Mouse (Mus musculus) cortical plate, adult 2 months (tissue): ENCODE results near the gene Stip1. TPM values are rescaled to one million over a fixed set of nuclear protein-coding genes. Genes with fewer than 3 reads are reported as not detected.

ENCODE experiments used
- H3K27ac ChIP-seq: fragments of 200-500 bp; 2 replicates; pipeline ENCODE4 v1.5.1; 2012; ENCODE audit warnings: low read length, control low read depth, inconsistent platforms; ENCODE audit not compliant: insufficient read depth
- H3K4me1 ChIP-seq: fragments of 200-500 bp; 2 replicates; pipeline ENCODE4 v1.6.1; 2011; ENCODE audit warnings: low read length; ENCODE audit not compliant: control insufficient read depth, insufficient read depth
- H3K4me3 ChIP-seq: fragments of 200-500 bp; 2 replicates; pipeline ENCODE4 v1.5.1; 2011; ENCODE audit warnings: mild to moderate bottlenecking, low read length, control low read depth; ENCODE audit not compliant: insufficient read depth
- CTCF ChIP-seq: fragments of 200-500 bp; IDR thresholded peaks from 2 replicates; pipeline ENCODE4 v1.5.1; 2011; ENCODE audit warnings: mild to moderate bottlenecking, control low read depth, low read length; ENCODE audit not compliant: insufficient read depth; ENCODE audit errors: extremely low read depth
- POLR2A ChIP-seq: fragments of 200-500 bp; IDR thresholded peaks from 2 replicates; pipeline ENCODE4 v1.6.1; 2011; ENCODE audit warnings: mild to moderate bottlenecking, low read length, control low read depth; ENCODE audit not compliant: insufficient read depth; ENCODE audit errors: extremely low read depth
- polyA plus RNA-seq: library from polyadenylated mRNA; depleted of rRNA; stranded (reverse); fragments of >200 nt; gene quantifications from 2 replicates; pipeline ENCODE4 v1.2.3, GENCODE M21; 2012; rRNA removed

The Stip1 gene
- polyA plus RNA-seq, 1 experiment = 140 TPM

DNA sequence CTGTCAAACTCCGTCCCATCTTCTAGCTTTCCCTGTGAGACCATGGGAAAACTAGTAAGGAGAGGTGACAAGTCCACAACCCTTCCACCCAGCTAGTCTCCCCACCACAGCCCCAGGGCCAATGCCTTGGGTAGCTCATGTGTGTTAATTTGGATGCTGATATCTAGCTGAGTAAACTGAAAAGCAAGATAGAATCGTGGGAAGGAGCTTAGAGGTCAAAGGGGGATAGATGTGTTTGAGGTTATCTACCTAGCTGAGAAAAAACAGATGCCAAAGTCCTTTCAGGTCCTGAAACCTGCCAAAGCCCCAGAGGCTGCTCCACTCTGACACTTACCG lies 61.2 kb downstream of the Stip1 start:
- H3K4me3 ChIP-seq = peak overlapping the region; percentile 65

DNA sequence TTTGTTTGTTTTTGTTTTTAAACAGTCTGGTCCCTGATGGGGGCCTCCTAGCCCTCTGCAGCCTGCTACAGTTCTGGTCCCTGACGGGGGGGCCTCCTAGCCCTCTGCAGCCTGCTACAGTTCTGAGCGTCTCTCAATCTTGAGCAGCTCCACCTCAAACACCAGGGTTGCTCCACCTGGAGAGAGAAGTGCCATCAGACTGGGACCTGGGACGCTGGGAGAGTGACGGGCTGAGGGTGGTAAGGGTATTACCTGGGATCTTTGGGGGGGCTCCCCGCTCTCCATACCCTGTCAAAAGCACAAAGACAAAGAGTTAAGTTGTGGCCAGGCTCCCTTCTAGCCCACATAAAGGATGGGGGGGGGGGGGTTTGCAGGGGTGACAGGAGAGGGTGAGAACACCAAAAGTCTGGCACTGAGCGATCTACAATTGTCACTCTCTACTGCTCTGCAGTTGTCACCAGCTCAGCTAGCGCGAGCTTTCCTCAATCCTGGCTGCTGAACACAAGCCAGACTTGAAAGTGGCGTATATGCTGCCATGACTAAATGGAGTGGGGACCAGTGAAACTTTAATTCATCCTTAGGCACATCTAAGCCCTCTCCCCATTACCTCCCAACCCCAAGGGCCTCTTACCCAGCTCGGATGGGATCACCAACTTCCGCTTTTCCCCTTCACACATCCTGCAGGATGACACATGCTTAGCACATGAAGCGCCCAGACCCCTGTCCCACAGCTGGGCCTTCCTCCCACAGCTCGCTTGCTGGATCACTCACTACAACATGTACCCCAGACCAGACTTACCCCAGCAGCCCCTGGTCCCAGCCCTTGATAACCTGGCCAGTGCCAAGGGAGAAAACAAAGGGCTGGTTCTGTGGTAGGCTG lies 61.8 kb downstream of the Stip1 start:
- Histone ChIP-seq H3K4me1 (peaks cover 5% of the 10 kb centered on the region; the same call in 1 of the 2 replicates), H3K4me3 (peak overlapping the region; percentile 65), H3K27ac (no peak overlapping the region)
- TF ChIP-seq CTCF (no peak), POLR2A (no peak)

More for the DNA sequence above, 61.2 kb downstream of the Stip1 start:
- H3K27ac ChIP-seq = no peak overlapping the region
- peaks cover 5% of the 10 kb centered on the region; the same call in 1 of the 2 replicates for H3K4me1 ChIP-seq
- TF ChIP-seq POLR2A (no peak), CTCF (no peak)

DNA sequence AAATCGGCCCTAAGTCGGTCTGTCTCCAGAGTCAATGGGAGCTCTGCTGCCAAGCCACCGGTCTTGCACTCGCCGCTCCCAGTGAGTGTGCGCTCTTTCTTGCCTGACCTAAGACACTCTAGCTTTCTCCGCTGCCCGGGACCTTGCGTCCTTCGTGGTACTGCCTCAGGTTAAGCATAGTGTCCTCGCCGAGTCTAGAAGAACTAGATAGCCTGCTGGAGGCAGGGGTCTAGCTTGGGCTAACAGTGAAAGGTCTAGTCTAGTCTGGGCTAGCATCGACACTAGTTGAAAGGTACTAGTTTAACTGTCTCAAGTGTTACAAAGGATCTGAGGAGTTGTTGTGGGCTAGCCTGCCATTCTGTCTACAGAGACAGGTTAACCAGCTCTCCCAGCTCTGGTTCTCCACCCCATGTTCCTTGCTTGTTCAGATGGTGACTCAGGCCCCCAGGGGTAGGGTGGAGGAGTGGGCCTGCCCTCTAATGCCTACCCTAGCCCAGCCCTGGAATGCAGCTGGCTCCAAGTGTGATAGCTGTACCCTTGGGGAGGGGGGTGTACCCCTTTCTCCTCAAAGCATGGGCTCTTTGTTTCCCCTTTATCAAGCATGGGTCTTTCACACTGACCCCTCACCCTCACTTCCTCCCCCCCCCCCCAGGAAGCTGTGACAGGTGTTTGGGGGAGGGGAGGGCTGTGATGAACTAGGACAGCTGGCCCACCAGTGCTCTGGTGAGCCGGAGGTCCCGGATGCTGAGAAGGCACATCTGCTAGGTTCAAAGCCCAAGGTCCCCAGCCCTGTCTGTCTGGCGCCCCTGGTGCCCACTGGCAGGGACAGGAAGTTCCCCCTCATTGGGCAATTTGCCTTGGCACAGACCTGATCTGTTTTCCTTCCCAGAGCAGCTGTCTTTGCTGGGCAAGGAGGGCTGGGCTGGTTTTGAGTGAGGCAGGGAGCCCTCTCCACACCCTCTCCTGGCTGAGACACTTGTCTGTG lies 63.9 kb downstream of the Stip1 start, which contains the start of gene Plcb3:
Plcb3 (minus strand) TSS at position 934 of the 985 bp plus-strand sequence.
- Histone ChIP-seq H3K4me3 (peak within 1 kb of the TSS; percentile 48), H3K27ac (no peak within 1 kb of the TSS)
- 0 out of 2 replicates have a peak, but pooled peaks have one; percentile 5 for TF ChIP-seq POLR2A
- TF ChIP-seq CTCF = no peak

DNA sequence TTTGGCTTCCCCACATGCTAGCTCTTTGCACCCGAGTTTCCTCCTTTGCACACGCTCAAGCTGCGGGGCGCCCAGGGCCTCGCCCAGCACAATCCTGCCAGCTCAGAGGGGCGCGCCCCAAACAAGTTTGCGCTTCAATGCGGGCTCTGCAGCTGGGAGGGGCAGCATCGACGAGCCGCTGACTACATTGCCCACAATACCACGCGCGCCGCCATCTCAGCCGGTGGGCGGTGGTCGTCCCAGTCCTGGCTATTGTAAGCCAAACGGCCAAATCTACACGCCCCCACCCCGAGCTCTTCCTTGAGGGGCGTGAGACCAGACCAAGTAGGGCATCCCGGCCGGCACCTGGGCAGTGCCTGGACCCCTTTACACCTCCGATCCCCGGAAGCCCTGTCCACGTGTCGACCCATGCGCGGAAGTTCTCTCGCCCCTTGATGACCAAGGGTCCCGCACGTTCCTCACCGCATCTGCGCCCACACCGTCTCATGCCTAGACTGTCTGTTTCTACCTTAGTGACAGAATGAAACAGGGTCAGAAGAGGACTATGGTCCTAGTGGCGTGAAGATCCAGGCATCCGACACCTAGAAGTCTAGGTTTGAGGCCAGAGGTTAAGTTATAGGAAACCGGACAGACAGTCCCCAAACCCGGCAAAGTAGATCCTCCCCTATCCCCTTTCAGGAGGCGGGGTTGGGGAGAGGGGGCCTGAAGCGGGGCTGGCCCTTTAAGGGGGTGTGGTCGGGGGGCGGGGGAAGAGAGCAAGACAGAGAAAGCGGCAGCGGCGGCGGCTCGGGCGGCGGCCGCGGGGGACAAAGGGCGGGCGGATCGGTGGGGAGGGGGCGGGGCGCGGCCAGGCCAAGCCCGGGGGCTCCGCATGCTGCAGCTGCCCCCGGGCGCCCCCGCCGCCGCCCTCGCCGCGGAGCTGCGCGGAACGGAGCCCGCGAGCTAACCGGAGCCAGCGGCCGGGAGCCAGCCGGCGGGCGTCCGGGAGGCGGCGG lies 65.3 kb downstream of the Stip1 start, which contains the start of gene Ppp1r14b:
Ppp1r14b (plus strand) TSS at position 758 of the 995 bp plus-strand sequence.
- H3K4me3 ChIP-seq = peak within 1 kb of the TSS; percentile 77
- TF ChIP-seq CTCF = no peak
- TF ChIP-seq POLR2A = no peak
- H3K27ac ChIP-seq = 0 out of 2 replicates have a peak within 1 kb of the TSS, but pooled peaks have one; percentile 4
- H3K4me1 ChIP-seq = peaks cover 5% of the 10 kb centered on the region; the same call in 1 of the 2 replicates

More for the DNA sequence above, 63.9 kb downstream of the Stip1 start, which contains the start of gene Plcb3:
- H3K4me1 ChIP-seq = peaks cover 5% of the 10 kb centered on the region; the same call in 1 of the 2 replicates

DNA sequence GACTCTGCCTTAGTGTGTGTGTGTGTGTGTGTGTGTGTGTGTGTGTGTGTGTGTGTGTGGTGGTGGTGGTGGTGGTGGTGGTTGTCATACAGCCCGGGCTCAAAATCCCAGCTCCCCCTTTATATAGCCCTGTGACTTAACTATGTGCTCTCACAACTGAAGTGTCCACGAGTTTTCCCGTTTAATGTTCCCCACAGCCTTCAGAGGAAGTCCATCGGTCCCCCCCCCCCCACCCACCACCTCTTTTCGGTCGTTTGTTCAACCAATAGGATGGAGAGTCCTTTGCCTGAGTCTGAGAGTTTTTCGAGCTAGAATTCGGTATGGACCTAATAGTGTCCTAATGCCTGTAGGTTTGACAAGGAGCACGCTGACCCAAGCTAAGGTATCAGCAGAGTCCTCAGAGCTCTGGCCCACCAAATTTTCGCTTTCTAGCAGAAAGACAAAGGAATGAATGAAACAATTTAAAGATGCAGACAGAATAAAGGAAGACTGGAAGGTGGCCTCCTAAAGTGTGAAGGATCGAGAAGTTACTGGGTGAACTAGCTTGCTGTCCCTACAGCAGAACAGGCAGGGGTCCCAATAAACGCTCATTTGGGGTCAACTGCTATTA lies 66.1 kb downstream of the Stip1 start:
- peaks cover 3% of the 10 kb centered on the region; the same call in 1 of the 2 replicates for H3K4me1 ChIP-seq
- no peak overlapping the region; the same call in 1 of the 2 replicates for H3K4me3 ChIP-seq
- TF ChIP-seq POLR2A (no peak), CTCF (no peak)
- no peak overlapping the region for H3K27ac ChIP-seq

DNA sequence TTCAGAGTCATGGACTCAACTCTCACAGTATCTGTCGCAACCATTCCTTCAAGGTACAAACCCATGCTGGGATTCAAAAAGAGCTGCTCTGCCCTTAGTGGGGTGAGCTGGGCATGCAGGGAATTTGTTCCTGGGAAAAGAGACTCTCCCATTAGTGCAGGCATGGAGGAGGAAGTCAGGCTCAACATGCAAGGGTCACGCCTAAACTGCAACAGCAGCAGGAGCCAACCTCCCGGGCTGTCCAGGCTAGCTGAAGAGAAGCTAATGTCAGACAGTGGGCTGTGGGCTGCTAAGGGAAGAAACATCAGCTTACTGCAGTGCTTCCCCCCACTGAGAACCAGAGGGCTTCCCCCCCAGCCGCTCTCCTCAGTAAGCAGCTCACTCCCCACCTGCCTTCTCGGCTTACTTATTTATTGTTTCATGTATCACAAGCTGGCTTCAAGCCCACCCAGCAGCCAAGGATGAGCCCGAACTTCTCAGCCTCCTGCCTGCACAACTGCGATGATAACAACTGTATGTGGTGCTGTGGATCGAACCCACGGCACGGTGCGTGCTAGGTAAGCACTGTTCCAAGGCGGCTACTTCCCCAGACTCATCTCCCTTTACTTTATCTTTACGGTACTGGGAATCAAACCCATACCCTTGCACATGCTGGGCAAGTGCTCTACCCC lies 67.4 kb downstream of the Stip1 start:
- Histone ChIP-seq H3K4me1 (peaks cover 3% of the 10 kb centered on the region; the same call in 1 of the 2 replicates), H3K27ac (no peak overlapping the region), H3K4me3 (no peak overlapping the region)
- no peak for TF ChIP-seq POLR2A
- TF ChIP-seq CTCF = no peak

DNA sequence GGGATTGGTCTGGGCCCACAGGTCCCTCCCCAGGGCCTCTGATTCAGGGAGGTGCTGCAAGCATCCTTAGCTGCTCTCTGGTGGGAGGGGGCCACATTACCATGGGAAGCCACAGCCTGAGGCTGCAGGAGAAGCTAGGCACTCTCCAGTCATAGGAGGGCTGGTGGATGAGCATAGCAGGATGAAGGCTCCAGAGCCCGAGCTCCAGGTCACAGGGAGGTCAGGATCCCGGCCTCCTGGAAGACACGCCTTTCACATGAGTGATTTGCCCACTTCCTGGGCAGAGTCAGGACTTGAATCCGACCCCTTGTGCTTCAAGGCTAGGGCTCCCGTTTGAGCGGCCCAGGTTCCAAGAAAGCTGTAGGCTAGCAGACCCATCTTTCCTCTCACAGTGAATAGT lies 68.1 kb downstream of the Stip1 start:
- peaks cover 2% of the 10 kb centered on the region; the same call in 1 of the 2 replicates for H3K4me1 ChIP-seq
- H3K27ac ChIP-seq = no peak overlapping the region
- TF ChIP-seq POLR2A (no peak), CTCF (no peak)
- no peak overlapping the region for H3K4me3 ChIP-seq

Other genes starting within 250 kb of the Stip1 start
- gene Rps6ka4, start 199.3 kb downstream of the Stip1 start, polyA plus RNA-seq = 39.3 and 39.9 TPM in 2 replicates
- 1.9 and 4.0 TPM in 2 replicates for gene Ccdc88b, start 181.8 kb downstream of the Stip1 start, polyA plus RNA-seq
- gene Trmt112, start 130.3 kb downstream of the Stip1 start, polyA plus RNA-seq = 95.8 and 96.5 TPM in 2 replicates
- gene Prdx5, start 129.9 kb downstream of the Stip1 start, polyA plus RNA-seq = 366 and 368 TPM in 2 replicates
- 59.2 and 62.9 TPM in 2 replicates for gene Esrra, start 118.2 kb downstream of the Stip1 start, polyA plus RNA-seq
- gene Catsperz, start 114.6 kb downstream of the Stip1 start, polyA plus RNA-seq = 31.9 and 33.9 TPM in 2 replicates
- gene Kcnk4, start 105.5 kb downstream of the Stip1 start, polyA plus RNA-seq = 57.1 and 59.0 TPM in 2 replicates
- gene Bad, start 98.1 kb downstream of the Stip1 start, polyA plus RNA-seq = 60.4 and 66.3 TPM in 2 replicates
- 117 and 121 TPM in 2 replicates for gene Gpr137, start 97.5 kb downstream of the Stip1 start, polyA plus RNA-seq
- gene Ppp1r14b, start 65.0 kb downstream of the Stip1 start, polyA plus RNA-seq = 48.3 and 49.4 TPM in 2 replicates
- 17.4 and 18.4 TPM in 2 replicates for gene Plcb3, start 63.5 kb downstream of the Stip1 start, polyA plus RNA-seq
- 215 and 217 TPM in 2 replicates for gene Fkbp2, start 59.5 kb downstream of the Stip1 start, polyA plus RNA-seq
- 99.6 and 107 TPM in 2 replicates for gene Vegfb, start 52.3 kb downstream of the Stip1 start, polyA plus RNA-seq
- 39.1 and 40.3 TPM in 2 replicates for gene Dnajc4, start 47.4 kb downstream of the Stip1 start, polyA plus RNA-seq
- gene Nudt22, start 43.9 kb downstream of the Stip1 start, polyA plus RNA-seq = 13.4 and 13.9 TPM in 2 replicates
- 24.2 and 25.8 TPM in 2 replicates for gene Trpt1, start 43.8 kb downstream of the Stip1 start, polyA plus RNA-seq
- 5.6 and 6.0 TPM in 2 replicates for gene Fermt3, start 20.5 kb downstream of the Stip1 start, polyA plus RNA-seq
- gene Macrod1, start 16.8 kb upstream of the Stip1 start, polyA plus RNA-seq = 19.1 and 22.2 TPM in 2 replicates
- 8.2 and 9.2 TPM in 2 replicates for gene Flrt1, start 65.8 kb upstream of the Stip1 start, polyA plus RNA-seq
- 265 TPM in 2 replicates for gene Otub1, start 166.3 kb upstream of the Stip1 start, polyA plus RNA-seq
- gene Cox8a, start 177.6 kb upstream of the Stip1 start, polyA plus RNA-seq = 1,448 and 1,495 TPM in 2 replicates
- 62.4 and 64.7 TPM in 2 replicates for gene Naa40, start 201.2 kb upstream of the Stip1 start, polyA plus RNA-seq
- gene Rcor2, start 227.4 kb upstream of the Stip1 start, polyA plus RNA-seq = 18.9 and 21.8 TPM in 2 replicates